Mouse (Mus musculus): Measurements from ENCODE around the gene Abcd4.

- TF ChIP-seq POLR2A (IDR thresholded peaks at IDR 0.05; ENCODE audit: insufficient read depth, low read length) (no peak), EP300 (IDR thresholded peaks at IDR 0.05; ENCODE audit: insufficient read depth, low read depth, low read length) (no peak)
These were observed 47.8 kb downstream of the Abcd4 start, which contains the start of gene Vsx2 for GRCm38 (mm10) chr12:84569336-84569970.
